Mouse (Mus musculus) bone marrow macrophage, adult 2 months (primary cell): Measurements from ENCODE around the gene Gm43738.

ENCODE experiments used
- CTCF ChIP-seq: IDR thresholded peaks from 2 replicates; pipeline ENCODE4 v1.5.1; 2012; ENCODE audit warnings: low read depth, mild to moderate bottlenecking, low read length, moderate library complexity
- POLR2A ChIP-seq: IDR thresholded peaks from 2 replicates; pipeline ENCODE4 v1.6.1; 2012; ENCODE audit warnings: mild to moderate bottlenecking, low read depth, low read length, borderline replicate concordance

GRCm38 (mm10) chr3:89133752-89134151 is 32.9 kb upstream of the Gm43738 start:
- no peak for TF ChIP-seq POLR2A
- TF ChIP-seq CTCF, result no peak
